Mouse (Mus musculus) small intestine, adult 2 months (tissue): ENCODE data around the gene Paxbp1. TPM values are rescaled to one million over a fixed set of nuclear protein-coding genes. Genes with fewer than 3 reads are reported as not detected.

Source experiments
- H3K27ac ChIP-seq: fragments of 200-500 bp; 2 replicates; pipeline ENCODE4 v1.5.1; 2012; ENCODE audit warnings: low read depth, low read length, control low read depth, inconsistent platforms; ENCODE audit not compliant: insufficient read depth
- H3K27me3 ChIP-seq: fragments of 200-500 bp; 2 replicates; pipeline ENCODE4 v1.6.1; 2012; ENCODE audit warnings: mild to moderate bottlenecking, moderate library complexity, low read length, inconsistent platforms; ENCODE audit not compliant: control insufficient read depth, insufficient read depth
- H3K36me3 ChIP-seq: fragments of 200-500 bp; 2 replicates; pipeline ENCODE4 v1.6.1; 2012; ENCODE audit warnings: mild to moderate bottlenecking, low read length, control low read depth, inconsistent platforms; ENCODE audit not compliant: control insufficient read depth, insufficient read depth
- H3K4me1 ChIP-seq: fragments of 200-500 bp; 2 replicates; pipeline ENCODE4 v1.6.1; 2012; ENCODE audit warnings: low read length, inconsistent platforms, mixed read lengths; ENCODE audit not compliant: control insufficient read depth, insufficient read depth, insufficient read length
- H3K4me3 ChIP-seq: fragments of 200-500 bp; 2 replicates; pipeline ENCODE4 v1.5.1; 2012; ENCODE audit warnings: low read depth, mild to moderate bottlenecking, control low read depth, inconsistent platforms, low read length, moderate library complexity
- CTCF ChIP-seq: fragments of 200-500 bp; IDR thresholded peaks from 2 replicates; pipeline ENCODE4 v1.5.1; 2012; ENCODE audit warnings: low read depth, mild to moderate bottlenecking, control low read depth, inconsistent platforms, low read length, moderate library complexity, mixed read lengths; ENCODE audit not compliant: insufficient replicate concordance, insufficient read length; ENCODE audit errors: extremely low read depth
- POLR2A ChIP-seq: fragments of 200-500 bp; IDR thresholded peaks from 2 replicates; pipeline ENCODE4 v1.6.1; 2012; ENCODE audit warnings: low read depth, mild to moderate bottlenecking, control low read depth, inconsistent platforms, low read length, moderate library complexity
- WGBS: fragments of 180-500 bp; shearing (Covaris S2); methylation state at CpG from one replicate; pipeline ENCODE4 v1.1.7; 2018; 5-methylcytosine and 5-hydroxymethylcytosine counted together
- polyA plus RNA-seq: library from polyadenylated mRNA; depleted of rRNA; stranded (reverse); fragments of >200 nt; gene quantifications from 2 replicates; pipeline ENCODE4 v1.2.3, GENCODE M21; 2012

The Paxbp1 gene
- polyA plus RNA-seq, 1 experiment = 7.3 TPM

DNA sequence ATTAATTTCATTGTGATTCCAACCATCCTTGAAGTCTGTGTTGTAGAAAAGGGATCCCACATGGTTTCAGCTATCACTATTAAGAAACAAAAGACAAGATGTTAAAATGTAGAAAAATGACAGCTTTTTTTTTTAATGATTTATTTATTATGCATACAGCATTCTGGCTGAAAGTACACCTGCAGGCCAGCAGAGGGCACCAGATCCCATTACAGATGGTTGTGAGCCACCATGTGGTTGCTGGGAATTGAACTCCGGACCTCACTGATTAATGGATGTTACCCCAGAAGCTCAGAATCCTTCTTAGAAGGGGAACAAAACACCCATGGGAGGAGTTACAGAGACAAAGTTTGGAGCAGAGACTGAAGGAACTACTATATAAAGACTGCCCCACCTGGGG is 21.0 kb downstream of the Paxbp1 start:
- Histone ChIP-seq H3K36me3 (peaks cover 66% of the 10 kb centered on the region), H3K27me3 (no peaks in the 10 kb centered on the region), H3K27ac (no peak overlapping the region), H3K4me3 (no peak overlapping the region), H3K4me1 (no peaks in the 10 kb centered on the region)
- TF ChIP-seq CTCF (peak; percentile 45; the same call in 1 of the 2 replicates), POLR2A (no peak)
- WGBS = 83% methylated on average over 1 of the region's 1 CpGs

DNA sequence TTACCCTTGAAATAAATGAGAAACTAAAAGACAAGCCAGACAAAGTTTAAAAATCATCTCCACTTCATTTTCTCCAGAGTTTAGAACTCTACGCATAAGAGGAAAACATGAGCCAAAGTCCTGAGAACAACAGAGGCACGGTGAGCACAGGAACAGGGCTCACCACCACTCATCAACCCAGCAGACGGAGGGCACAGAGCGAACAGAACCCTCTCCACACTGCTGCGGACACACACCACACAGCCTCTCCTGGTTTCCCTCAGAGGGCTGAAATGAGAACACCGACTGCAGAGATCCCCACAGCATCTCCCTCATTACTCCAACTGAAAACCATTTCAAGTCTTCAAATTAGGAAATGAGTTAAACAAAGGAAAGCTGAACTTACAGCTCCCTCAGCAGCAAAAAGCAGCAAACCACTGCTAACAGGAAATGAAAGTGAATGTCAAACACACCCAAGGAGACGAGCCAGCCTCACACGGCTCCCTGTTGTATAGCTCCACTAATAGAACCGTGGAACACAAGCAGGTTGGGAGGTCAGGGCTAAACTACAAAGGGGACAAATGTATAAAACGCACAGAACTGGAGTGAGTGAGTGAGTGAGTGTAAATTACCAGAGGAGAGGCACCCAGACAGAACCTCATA is 23.4 kb downstream of the Paxbp1 start:
- TF ChIP-seq CTCF (no peak), POLR2A (no peak)
- H3K4me3 ChIP-seq = no peak overlapping the region
- H3K36me3 ChIP-seq = peaks cover 62% of the 10 kb centered on the region
- H3K4me1 ChIP-seq = no peaks in the 10 kb centered on the region
- H3K27ac ChIP-seq = no peak overlapping the region
- 86% methylated on average over 10 of the region's 10 CpGs for WGBS
- H3K27me3 ChIP-seq = no peaks in the 10 kb centered on the region

DNA sequence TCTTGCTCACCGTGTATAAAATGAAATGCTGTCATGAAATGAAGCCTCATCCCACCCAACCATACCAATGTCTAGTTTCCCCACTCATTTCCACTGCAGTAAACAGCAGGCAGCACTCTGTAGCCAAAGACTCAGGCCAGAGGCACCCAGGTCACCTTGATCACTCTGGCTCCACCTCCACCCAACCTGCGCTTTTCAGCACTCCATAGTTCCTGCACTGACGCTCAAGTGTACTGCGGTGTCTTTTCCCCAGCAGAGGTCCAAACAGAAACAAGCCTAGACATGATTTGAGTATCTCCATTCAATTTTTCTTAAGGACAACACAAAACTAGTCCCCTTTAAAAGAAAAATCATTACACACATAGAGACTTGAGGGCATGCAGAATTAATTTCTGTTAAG is 24.9 kb downstream of the Paxbp1 start:
- Histone ChIP-seq H3K4me3 (no peak overlapping the region), H3K36me3 (peaks cover 57% of the 10 kb centered on the region), H3K4me1 (no peaks in the 10 kb centered on the region), H3K27me3 (no peaks in the 10 kb centered on the region), H3K27ac (no peak overlapping the region)
- 96% methylated on average over 4 of the region's 4 CpGs for WGBS
- no peak for TF ChIP-seq POLR2A
- TF ChIP-seq CTCF = no peak

DNA sequence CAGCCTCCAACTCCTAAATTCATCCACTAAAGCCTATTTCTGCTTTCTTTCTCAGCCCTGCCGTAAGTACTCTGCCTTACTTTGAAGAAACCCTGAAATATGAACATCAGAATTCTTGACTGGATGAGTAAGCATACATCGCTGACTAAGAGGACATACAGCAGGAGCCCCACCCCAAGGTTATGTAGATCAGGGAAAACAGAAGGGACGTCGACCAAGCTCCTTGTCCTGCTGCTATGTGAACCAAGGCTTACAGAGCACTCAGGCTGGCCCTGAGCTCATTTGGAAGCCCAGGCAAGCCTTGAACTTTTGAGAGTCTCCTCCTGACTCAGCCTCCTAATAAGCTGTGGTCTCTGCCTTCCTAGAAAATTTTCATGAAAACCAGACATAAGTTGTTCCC is 28.6 kb downstream of the Paxbp1 start:
- H3K27ac ChIP-seq = no peak overlapping the region
- TF ChIP-seq CTCF = no peak
- no peak for TF ChIP-seq POLR2A

DNA sequence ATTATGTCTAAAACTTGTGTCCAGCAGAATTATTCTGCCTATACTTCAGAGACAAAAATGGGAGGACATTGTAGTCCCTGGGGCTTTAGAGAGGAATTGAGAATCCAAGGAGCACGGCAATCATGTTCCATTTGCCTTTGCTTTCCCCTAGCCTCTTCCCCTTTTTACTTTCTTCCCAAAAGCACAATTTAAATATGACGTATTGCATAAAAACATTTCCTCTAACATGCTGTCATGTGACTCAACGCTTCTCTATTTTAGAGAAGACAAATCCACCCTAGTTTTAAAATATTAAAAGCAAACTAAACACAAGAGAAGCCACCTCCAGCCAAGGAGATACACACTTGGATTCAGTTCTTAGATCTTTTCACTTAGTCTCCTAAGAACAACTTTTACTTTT is 32.5 kb downstream of the Paxbp1 start:
- WGBS = 7% methylated on average over 3 of the region's 3 CpGs
- Histone ChIP-seq H3K27ac (peak overlapping the region; percentile 68; the same call in 1 of the 2 replicates), H3K36me3 (peaks cover 9% of the 10 kb centered on the region), H3K4me3 (0 out of 2 replicates have a peak overlapping the region, but pooled peaks have one; percentile 90), H3K4me1 (no peaks in the 10 kb centered on the region), H3K27me3 (no peaks in the 10 kb centered on the region)
- TF ChIP-seq POLR2A = no peak

More for the DNA sequence above, 28.6 kb downstream of the Paxbp1 start:
- no peak overlapping the region for H3K4me3 ChIP-seq
- peaks cover 30% of the 10 kb centered on the region for H3K36me3 ChIP-seq
- no peaks in the 10 kb centered on the region for H3K27me3 ChIP-seq
- no peaks in the 10 kb centered on the region for H3K4me1 ChIP-seq
- 88% methylated on average over 4 of the region's 4 CpGs for WGBS

DNA sequence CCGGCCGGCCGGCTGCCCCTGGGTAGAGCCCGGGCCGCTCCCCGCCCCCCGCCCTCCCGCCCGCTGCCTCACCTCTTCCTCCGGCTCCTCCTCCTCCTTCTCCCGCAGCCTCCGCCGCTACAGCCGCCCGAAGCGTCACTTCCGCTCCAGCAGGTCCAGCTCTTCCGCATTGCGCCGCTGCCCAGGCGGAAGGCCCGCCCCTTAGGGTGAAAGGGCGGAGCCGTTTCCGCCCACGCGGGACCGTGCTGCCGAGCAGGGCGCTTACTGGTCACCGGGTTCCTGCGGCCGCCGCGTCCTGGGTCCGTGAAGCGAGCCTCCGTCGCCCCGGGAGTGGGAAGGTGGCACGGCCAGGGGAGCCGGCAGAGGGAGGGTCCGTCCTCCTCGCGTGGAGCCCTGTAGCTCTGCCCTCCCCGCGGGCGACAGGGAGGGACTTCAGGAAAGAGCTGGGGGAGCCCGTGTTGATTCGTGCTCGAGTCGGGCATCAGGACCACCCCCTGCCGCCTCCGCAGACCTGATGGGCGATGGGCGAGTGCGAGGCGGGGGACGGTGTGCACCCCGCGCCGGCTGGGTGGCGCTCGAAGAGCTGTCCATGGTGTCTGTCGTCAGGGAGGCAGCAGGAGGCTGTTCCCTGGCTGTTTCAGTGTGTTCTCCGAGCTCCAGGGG is 33.2 kb downstream of the Paxbp1 start, which contains the start of gene Synj1:
TSS of gene Synj1 (minus strand) at position 288 of the 663 bp plus-strand sequence.
- H3K27ac ChIP-seq = peak within 1 kb of the TSS; percentile 73
- H3K4me3 ChIP-seq = peak within 1 kb of the TSS; percentile 90
- H3K36me3 ChIP-seq = peaks cover 9% of the 10 kb centered on the region
- H3K4me1 ChIP-seq = no peaks in the 10 kb centered on the region
- TF ChIP-seq CTCF = no peak
- TF ChIP-seq POLR2A = 0 out of 2 replicates have a peak, but pooled peaks have one; percentile 1
- H3K27me3 ChIP-seq = no peaks in the 10 kb centered on the region
- WGBS = under 1% methylated on average over 63 of the region's 66 CpGs

DNA sequence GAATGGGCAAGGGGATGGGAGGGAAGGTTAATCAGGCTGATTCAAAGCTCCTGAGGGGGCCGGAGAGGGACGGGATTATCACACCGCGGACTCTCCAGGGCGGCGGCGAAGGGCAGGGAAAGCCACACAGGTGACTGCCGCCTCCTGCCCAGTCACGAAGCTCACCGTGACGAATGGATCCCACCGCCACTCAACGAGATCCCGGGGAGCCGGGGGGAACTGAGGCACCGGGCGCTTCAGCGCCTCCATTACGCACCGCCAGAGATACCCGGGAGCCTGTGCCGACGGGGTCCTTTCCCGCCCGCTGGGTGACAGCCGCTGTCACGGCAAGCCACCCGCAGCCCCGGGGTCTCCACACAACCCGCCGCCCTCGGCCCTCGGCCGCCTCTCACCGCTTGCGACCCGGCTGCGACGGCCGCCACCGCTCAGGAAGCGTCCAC is 33.7 kb downstream of the Paxbp1 start:
- H3K4me3 ChIP-seq = peak overlapping the region; percentile 90
- WGBS = under 1% methylated on average over 41 of the region's 42 CpGs
- TF ChIP-seq CTCF = no peak
- TF ChIP-seq POLR2A = peak; percentile 38; the same call in 1 of the 2 replicates
- 0 out of 2 replicates have a peak, but pooled peaks cover 2% of the 10 kb centered on the region for H3K4me1 ChIP-seq
- no peaks in the 10 kb centered on the region for H3K27me3 ChIP-seq
- peak overlapping the region; percentile 73 for H3K27ac ChIP-seq
- H3K36me3 ChIP-seq = peaks cover 4% of the 10 kb centered on the region
